Mouse (Mus musculus): ENCODE measurements at regions not wholly inside any gene's neighbourhood (a gene's known extent, or its start where the extent isn't known, plus 50 kb on each side); places are given as distances from the start of the nearest gene placed in this dataset.

- ATAC-seq: no peak
Observed at GRCm38 (mm10) chr12:27502716-27503486, 160.5 kb upstream of the Sox11 start.

GRCm38 (mm10) chr12:27500516-27500915 lies 158.1 kb upstream of the Sox11 start:
- H3K9ac ChIP-seq (ENCODE audit: low read depth, low read length): no peak overlapping the region
- 40% methylated on average over 5 of the region's 5 CpGs for WGBS
- no peak overlapping the region for H3K4me2 ChIP-seq (replicated peaks; ENCODE audit: low read depth)
- H3K4me1 ChIP-seq (replicated peaks; ENCODE audit: control insufficient read depth, insufficient read depth, low read length): 0 out of 2 replicates have a peak, but pooled peaks cover 2% of the 10 kb centered on the region
- no peak overlapping the region for H3K4me3 ChIP-seq (ENCODE audit: low read depth, low read length)
- H3K27ac ChIP-seq (ENCODE audit: low read depth, low read length): no peak overlapping the region
- TF ChIP-seq CTCF (IDR thresholded peaks at IDR 0.05; ENCODE audit: low read depth): no peak
- H3K27me3 ChIP-seq (replicated peaks; ENCODE audit: control insufficient read depth, insufficient read depth, low read length): no peaks in the 10 kb centered on the region
- no peak for ATAC-seq
- no peaks in the 10 kb centered on the region for H3K9me3 ChIP-seq (ENCODE audit: control insufficient read depth)
- no peaks in the 10 kb centered on the region for H3K36me3 ChIP-seq (ENCODE audit: control insufficient read depth, insufficient read depth)

More at GRCm38 (mm10) chr12:27502716-27503486, 160.5 kb upstream of the Sox11 start:
- no peak overlapping the region for H3K9ac ChIP-seq (ENCODE audit: low read depth, low read length)
- no peak overlapping the region for H3K4me2 ChIP-seq (replicated peaks; ENCODE audit: low read depth)
- H3K27me3 ChIP-seq (replicated peaks; ENCODE audit: control insufficient read depth, insufficient read depth, low read length): no peaks in the 10 kb centered on the region
- H3K4me3 ChIP-seq (ENCODE audit: low read depth, low read length): no peak overlapping the region
- no peaks in the 10 kb centered on the region for H3K9me3 ChIP-seq (ENCODE audit: control insufficient read depth)
- H3K27ac ChIP-seq (ENCODE audit: low read depth, low read length): no peak overlapping the region
- H3K4me1 ChIP-seq (replicated peaks; ENCODE audit: control insufficient read depth, insufficient read depth, low read length): no peaks in the 10 kb centered on the region
- WGBS: 52% methylated on average over 6 of the region's 6 CpGs
- peak; percentile 55 for TF ChIP-seq CTCF (IDR thresholded peaks at IDR 0.05; ENCODE audit: low read depth)
- H3K36me3 ChIP-seq (ENCODE audit: control insufficient read depth, insufficient read depth): no peaks in the 10 kb centered on the region

- TF ChIP-seq CTCF (IDR thresholded peaks at IDR 0.05; ENCODE audit: low read depth): no peak
- no peaks in the 10 kb centered on the region for H3K9me3 ChIP-seq (ENCODE audit: control insufficient read depth)
- H3K4me3 ChIP-seq (ENCODE audit: low read depth, low read length): no peak overlapping the region
- no peak overlapping the region for H3K9ac ChIP-seq (ENCODE audit: low read depth, low read length)
- H3K27ac ChIP-seq (ENCODE audit: low read depth, low read length): no peak overlapping the region
- H3K4me2 ChIP-seq (replicated peaks; ENCODE audit: low read depth): no peak overlapping the region
- no peak for ATAC-seq
- H3K4me1 ChIP-seq (replicated peaks; ENCODE audit: control insufficient read depth, insufficient read depth, low read length): 0 out of 2 replicates have a peak, but pooled peaks cover 2% of the 10 kb centered on the region
- H3K36me3 ChIP-seq (ENCODE audit: control insufficient read depth, insufficient read depth): no peaks in the 10 kb centered on the region
- 60% methylated on average over 2 of the region's 2 CpGs for WGBS
- no peaks in the 10 kb centered on the region for H3K27me3 ChIP-seq (replicated peaks; ENCODE audit: control insufficient read depth, insufficient read depth, low read length)
Observed at GRCm38 (mm10) chr12:27499276-27499675, 156.9 kb upstream of the Sox11 start.

- Histone ChIP-seq H3K36me3 (ENCODE audit: control insufficient read depth, insufficient read depth) (no peaks in the 10 kb centered on the region), H3K9ac (ENCODE audit: low read depth, low read length) (no peak overlapping the region), H3K4me1 (replicated peaks; ENCODE audit: control insufficient read depth, insufficient read depth, low read length) (0 out of 2 replicates have a peak, but pooled peaks cover 2% of the 10 kb centered on the region), H3K4me3 (ENCODE audit: low read depth, low read length) (no peak overlapping the region), H3K4me2 (replicated peaks; ENCODE audit: low read depth) (no peak overlapping the region), H3K27me3 (replicated peaks; ENCODE audit: control insufficient read depth, insufficient read depth, low read length) (no peaks in the 10 kb centered on the region), H3K9me3 (ENCODE audit: control insufficient read depth) (no peaks in the 10 kb centered on the region), H3K27ac (ENCODE audit: low read depth, low read length) (no peak overlapping the region)
- ATAC-seq: no peak
- WGBS: 29% methylated on average over 6 of the region's 6 CpGs
- TF ChIP-seq CTCF (IDR thresholded peaks at IDR 0.05; ENCODE audit: low read depth): no peak
Observed at GRCm38 (mm10) chr12:27496826-27497557, 154.6 kb upstream of the Sox11 start.

- Histone ChIP-seq H3K27me3 (replicated peaks; ENCODE audit: control insufficient read depth, insufficient read depth, low read length) (no peaks in the 10 kb centered on the region), H3K4me1 (replicated peaks; ENCODE audit: control insufficient read depth, insufficient read depth, low read length) (0 out of 2 replicates have a peak, but pooled peaks cover under 1% of the 10 kb centered on the region), H3K9me3 (ENCODE audit: control insufficient read depth) (no peaks in the 10 kb centered on the region), H3K36me3 (ENCODE audit: control insufficient read depth, insufficient read depth) (no peaks in the 10 kb centered on the region), H3K9ac (ENCODE audit: low read depth, low read length) (no peak overlapping the region), H3K4me3 (ENCODE audit: low read depth, low read length) (no peak overlapping the region), H3K27ac (ENCODE audit: low read depth, low read length) (no peak overlapping the region), H3K4me2 (replicated peaks; ENCODE audit: low read depth) (no peak overlapping the region)
- no peak for ATAC-seq
- TF ChIP-seq CTCF (IDR thresholded peaks at IDR 0.05; ENCODE audit: low read depth): no peak
- WGBS: 26% methylated on average over 2 of the region's 2 CpGs
Observed at GRCm38 (mm10) chr12:27492270-27492669, 149.9 kb upstream of the Sox11 start.

GRCm38 (mm10) chr12:27481230-27481629 lies 138.9 kb upstream of the Sox11 start:
- ATAC-seq: no peak
- no peak for TF ChIP-seq CTCF (IDR thresholded peaks at IDR 0.05; ENCODE audit: low read depth)
- Histone ChIP-seq H3K9ac (ENCODE audit: low read depth, low read length) (no peak overlapping the region), H3K4me2 (replicated peaks; ENCODE audit: low read depth) (no peak overlapping the region), H3K27ac (ENCODE audit: low read depth, low read length) (no peak overlapping the region), H3K27me3 (replicated peaks; ENCODE audit: control insufficient read depth, insufficient read depth, low read length) (no peaks in the 10 kb centered on the region), H3K36me3 (ENCODE audit: control insufficient read depth, insufficient read depth) (no peaks in the 10 kb centered on the region), H3K4me3 (ENCODE audit: low read depth, low read length) (no peak overlapping the region), H3K4me1 (replicated peaks; ENCODE audit: control insufficient read depth, insufficient read depth, low read length) (no peaks in the 10 kb centered on the region), H3K9me3 (ENCODE audit: control insufficient read depth) (no peaks in the 10 kb centered on the region)

Data from intestine, postnatal 0 days (tissue).